Mouse (Mus musculus) heart, postnatal 0 days (tissue): ENCODE data around the gene Mypop.

Experiments used
- CTCF ChIP-seq: IDR thresholded peaks from 2 replicates; pipeline ENCODE4 v1.5.1; 2016; ENCODE audit warnings: antibody characterized with exemption, control low read depth, low read depth
- EP300 ChIP-seq: IDR thresholded peaks from 2 replicates; pipeline ENCODE4 v1.6.1; 2016; ENCODE audit warnings: antibody characterized with exemption, low read depth

- TF ChIP-seq CTCF (no peak), EP300 (no peak)
Observed at GRCm38 (mm10) chr7:18942815-18943214, 48.2 kb upstream of the Mypop start.
